Mouse (Mus musculus) left cerebral cortex, adult 11 months (tissue): ENCODE data around the gene Clcnkb.

Experiments
- DNase-seq: peaks from one replicate; pipeline ENCODE4 v3.0.0; 2022; ENCODE audit warnings: low spot score

The Clcnkb gene

GRCm38 (mm10) chr4:141404518-141405313 is 11.1 kb downstream of the Clcnkb start:
- peak; percentile 81 for DNase-seq

GRCm38 (mm10) chr4:141400171-141400570 is 15.6 kb downstream of the Clcnkb start:
- DNase-seq = no peak

- no peak for DNase-seq
Measured at GRCm38 (mm10) chr4:141398545-141398944, 17.3 kb downstream of the Clcnkb start, which contains the start of gene Clcnka. TSS of gene Clcnka (minus strand) at chr4:141398724.

GRCm38 (mm10) chr4:141397861-141398260 is 18.0 kb downstream of the Clcnkb start:
- no peak for DNase-seq

- DNase-seq = no peak
Measured at GRCm38 (mm10) chr4:141394751-141395150, 21.1 kb downstream of the Clcnkb start.

GRCm38 (mm10) chr4:141391293-141391692 is 24.5 kb downstream of the Clcnkb start:
- no peak for DNase-seq

GRCm38 (mm10) chr4:141389366-141390150 is 26.3 kb downstream of the Clcnkb start:
- DNase-seq = no peak

- DNase-seq = no peak
Measured at GRCm38 (mm10) chr4:141387933-141388332, 27.9 kb downstream of the Clcnkb start.

GRCm38 (mm10) chr4:141387093-141387784 is 28.6 kb downstream of the Clcnkb start:
- DNase-seq = peak; percentile 37

GRCm38 (mm10) chr4:141386150-141386549 is 29.7 kb downstream of the Clcnkb start:
- DNase-seq = no peak

GRCm38 (mm10) chr4:141385275-141385674 is 30.5 kb downstream of the Clcnkb start:
- DNase-seq = no peak

GRCm38 (mm10) chr4:141382406-141382805 is 33.4 kb downstream of the Clcnkb start:
- DNase-seq = no peak

GRCm38 (mm10) chr4:141379674-141380073 is 36.1 kb downstream of the Clcnkb start:
- no peak for DNase-seq

GRCm38 (mm10) chr4:141372426-141372825 is 43.4 kb downstream of the Clcnkb start:
- no peak for DNase-seq

GRCm38 (mm10) chr4:141367997-141368791 is 47.6 kb downstream of the Clcnkb start, which contains the start of gene Fam131c:
TSS of gene Fam131c (plus strand) at chr4:141368220.
- no peak for DNase-seq

GRCm38 (mm10) chr4:141365876-141366275 is 49.9 kb downstream of the Clcnkb start:
- DNase-seq = no peak

GRCm38 (mm10) chr4:141365126-141365525 is 50.7 kb downstream of the Clcnkb start:
- DNase-seq = no peak

GRCm38 (mm10) chr4:141362937-141363548 is 52.8 kb downstream of the Clcnkb start:
- DNase-seq = peak; percentile 24

GRCm38 (mm10) chr4:141360846-141361245 is 55.0 kb downstream of the Clcnkb start:
- DNase-seq = no peak

GRCm38 (mm10) chr4:141359222-141359621 is 56.6 kb downstream of the Clcnkb start:
- no peak for DNase-seq

- no peak for DNase-seq
Measured at GRCm38 (mm10) chr4:141357811-141358210, 58.0 kb downstream of the Clcnkb start.
